Mouse (Mus musculus) inflammation-experienced regulatory T-cells, adult 6 months (primary cell): ENCODE results near the gene Gm6904. TPM values are rescaled to one million over a fixed set of nuclear protein-coding genes. Genes with fewer than 3 reads are reported as not detected.

Source experiments
- polyA plus RNA-seq, 3 experiments: library from polyadenylated mRNA; unstranded; fragments of 100-300 nt; shearing (Covaris generic); gene quantifications; one replicate each; pipeline ENCODE4 v1.2.1; 2017

Gene Gm6904
- polyA plus RNA-seq, 3 experiments from 2014 or later = 13.8 to 14.7 (median 13.9) TPM

Other genes with a start within 250 kb of the Gm6904 start
- not detected for gene 1700129C05Rik, start 117.3 kb downstream of the Gm6904 start, polyA plus RNA-seq
- gene Gm5142, start 81.5 kb downstream of the Gm6904 start, polyA plus RNA-seq = not detected
- gene Rcbtb1, start 59.0 kb downstream of the Gm6904 start, polyA plus RNA-seq = 10 to 100 TPM; 17.5 to 25.0 (median 24.1) TPM
- 10 to 100 TPM; 35.6 to 62.2 (median 42.3) TPM for gene Phf11a, start 37.3 kb upstream of the Gm6904 start, polyA plus RNA-seq
- gene Phf11b, start 81.1 kb upstream of the Gm6904 start, polyA plus RNA-seq = 100 to 1,000 TPM; 162 to 274 (median 193) TPM
- gene Phf11d, start 105.3 kb upstream of the Gm6904 start, polyA plus RNA-seq = 10 to 100 TPM; 10.2 to 14.7 (median 13.5) TPM
- gene Phf11c, start 135.2 kb upstream of the Gm6904 start, polyA plus RNA-seq = 10 to 100 TPM; 19.5 to 21.5 (median 19.9) TPM
- gene Setdb2, start 180.7 kb upstream of the Gm6904 start, polyA plus RNA-seq = 10 to 100 TPM; 11.1 to 23.4 (median 22.1) TPM
- gene Cab39l, start 180.8 kb upstream of the Gm6904 start, polyA plus RNA-seq = 10 to 100 TPM; 72.5 to 90.9 (median 88.9) TPM